Mouse (Mus musculus): Measurements from ENCODE around the gene Nt5c1a. TPM values are rescaled to one million over a fixed set of nuclear protein-coding genes. Genes with fewer than 3 reads are reported as not detected.
A peak's percentile ranks its signal among the peaks of the same experiment; 100 is the strongest.

The Nt5c1a gene
- total RNA-seq, 2 experiments from 2014 or later: 7.9 to 10.7 TPM

DNA sequence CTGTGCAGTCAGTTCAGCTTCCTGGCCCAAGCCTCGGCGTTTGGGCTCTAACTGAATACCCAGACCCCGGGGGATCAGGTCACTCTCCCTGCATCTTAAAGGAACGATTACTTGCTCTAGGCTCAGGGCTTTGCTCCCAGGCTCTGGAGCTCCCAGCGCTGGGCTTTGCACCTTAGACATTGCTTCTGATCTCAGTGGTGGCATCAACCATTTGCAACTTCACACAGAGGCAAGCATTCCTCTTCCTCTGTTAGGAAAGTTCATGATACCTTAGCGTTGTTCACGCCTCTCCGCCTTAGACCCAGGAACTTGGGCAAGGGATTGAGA, 753 bp downstream of the Nt5c1a start:
- no peak for DNase-seq
- intact Hi-C loops (cut with DNase I; ENCODE audit: low total_unique reads): loop anchor here (5.0 kb wide), 1 partner anchor 45 kb away; no protein-coding TSS in a partner anchor

DNA sequence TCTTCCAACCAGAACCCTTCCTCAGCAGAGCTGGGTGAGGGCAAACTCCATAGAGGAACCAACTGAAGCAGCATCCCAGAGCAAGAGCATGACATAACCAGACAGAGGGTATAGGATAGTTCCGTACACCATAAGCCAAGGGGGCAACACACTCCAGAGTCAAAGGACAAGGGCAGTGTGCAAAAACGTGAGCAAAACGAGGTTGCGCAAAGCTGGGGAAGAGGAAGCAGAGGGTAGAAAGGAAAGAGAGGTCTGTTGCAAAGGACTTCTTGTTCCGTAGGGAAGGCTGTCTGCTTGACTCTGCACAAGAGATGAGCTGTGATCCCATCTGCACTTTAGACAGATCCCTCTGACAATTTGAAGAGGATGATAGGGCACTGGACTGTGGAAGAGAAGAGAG, 6.0 kb downstream of the Nt5c1a start:
- intact Hi-C loops (cut with DNase I; ENCODE audit: low total_unique reads): no loop called here
- DNase-seq: no peak

- intact Hi-C loops (cut with DNase I; ENCODE audit: low total_unique reads): no loop called here
- no peak for DNase-seq
Observed at GRCm38 (mm10) chr4:123210996-123211395, 9.7 kb downstream of the Nt5c1a start.

- intact Hi-C loops (cut with DNase I; ENCODE audit: low total_unique reads): no loop called here
- no peak for DNase-seq
Observed at GRCm38 (mm10) chr4:123211453-123211852, 10.1 kb downstream of the Nt5c1a start.

- DNase-seq: no peak
- intact Hi-C loops (cut with DNase I; ENCODE audit: low total_unique reads): no loop called here
Observed at GRCm38 (mm10) chr4:123212330-123212729, 11.0 kb downstream of the Nt5c1a start.

- intact Hi-C loops (cut with DNase I; ENCODE audit: low total_unique reads): no loop called here
- no peak for DNase-seq
Observed at GRCm38 (mm10) chr4:123213975-123214374, 12.7 kb downstream of the Nt5c1a start.

GRCm38 (mm10) chr4:123215367-123215766, 14.1 kb downstream of the Nt5c1a start:
- intact Hi-C loops (cut with DNase I; ENCODE audit: low total_unique reads): no loop called here
- DNase-seq: no peak

- DNase-seq: peak; percentile 32
- intact Hi-C loops (cut with DNase I; ENCODE audit: low total_unique reads): no loop called here
Observed at GRCm38 (mm10) chr4:123216782-123217181, 15.5 kb downstream of the Nt5c1a start.

GRCm38 (mm10) chr4:123219720-123220357, 18.5 kb downstream of the Nt5c1a start:
- intact Hi-C loops (cut with DNase I; ENCODE audit: low total_unique reads): loop anchor here (2.0 kb wide), 1 partner anchor 33 kb away; no protein-coding TSS in a partner anchor
- peak; percentile 69 for DNase-seq

GRCm38 (mm10) chr4:123220637-123221036, 19.3 kb downstream of the Nt5c1a start:
- intact Hi-C loops (cut with DNase I; ENCODE audit: low total_unique reads): no loop called here
- DNase-seq: no peak

DNA sequence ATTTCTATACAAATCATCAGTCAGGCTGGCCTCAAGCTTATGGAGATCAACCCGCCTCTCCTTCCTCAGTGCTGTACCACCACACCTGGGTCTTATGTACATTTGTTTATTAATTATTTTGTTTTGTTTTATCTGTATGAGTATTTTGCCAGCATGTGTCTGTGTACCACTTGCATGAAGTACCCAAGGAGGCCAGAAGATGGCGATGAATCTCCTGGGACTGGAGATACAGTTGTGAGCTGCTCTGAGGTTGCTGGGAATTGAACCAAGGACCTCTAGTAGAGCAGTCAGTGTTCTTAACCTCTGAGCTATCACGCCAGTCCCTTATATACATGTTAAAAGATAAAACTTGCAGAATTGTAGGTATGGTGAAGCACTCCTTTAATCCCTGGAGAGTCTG, 22.0 kb downstream of the Nt5c1a start:
- no peak for DNase-seq
- intact Hi-C loops (cut with DNase I; ENCODE audit: low total_unique reads): no loop called here

GRCm38 (mm10) chr4:123225718-123226403, 24.6 kb downstream of the Nt5c1a start:
- DNase-seq: peak; percentile 68
- intact Hi-C loops (cut with DNase I; ENCODE audit: low total_unique reads): no loop called here

GRCm38 (mm10) chr4:123227707-123228106, 26.4 kb downstream of the Nt5c1a start:
- peak; percentile 74 for DNase-seq
- intact Hi-C loops (cut with DNase I; ENCODE audit: low total_unique reads): no loop called here

- intact Hi-C loops (cut with DNase I; ENCODE audit: low total_unique reads): no loop called here
- peak; percentile 75 for DNase-seq
Observed at GRCm38 (mm10) chr4:123228270-123228669, 27.0 kb downstream of the Nt5c1a start.

DNA sequence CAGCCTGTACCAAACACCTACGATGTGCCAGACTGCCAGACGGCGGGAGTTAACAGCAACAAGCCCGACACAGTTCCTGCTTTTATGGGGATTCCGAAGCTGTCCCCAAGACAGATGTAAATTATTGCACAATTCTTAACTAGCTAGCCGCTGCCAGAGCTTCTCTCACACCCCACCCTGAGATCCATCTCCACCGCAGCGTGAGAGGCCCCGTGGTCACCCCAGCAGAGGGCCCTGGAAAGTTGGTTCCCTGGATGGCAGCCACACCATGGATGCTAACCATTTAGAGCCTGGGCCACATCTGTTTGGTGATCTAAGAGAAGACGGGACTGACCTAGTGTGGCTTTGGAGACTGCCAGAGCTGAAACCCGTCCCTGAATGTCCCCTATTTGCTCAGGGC, 27.9 kb downstream of the Nt5c1a start:
- intact Hi-C loops (cut with DNase I; ENCODE audit: low total_unique reads): no loop called here
- peak; percentile 60 for DNase-seq

GRCm38 (mm10) chr4:123232841-123233240, 31.5 kb downstream of the Nt5c1a start:
- intact Hi-C loops (cut with DNase I; ENCODE audit: low total_unique reads): no loop called here
- DNase-seq: no peak

DNA sequence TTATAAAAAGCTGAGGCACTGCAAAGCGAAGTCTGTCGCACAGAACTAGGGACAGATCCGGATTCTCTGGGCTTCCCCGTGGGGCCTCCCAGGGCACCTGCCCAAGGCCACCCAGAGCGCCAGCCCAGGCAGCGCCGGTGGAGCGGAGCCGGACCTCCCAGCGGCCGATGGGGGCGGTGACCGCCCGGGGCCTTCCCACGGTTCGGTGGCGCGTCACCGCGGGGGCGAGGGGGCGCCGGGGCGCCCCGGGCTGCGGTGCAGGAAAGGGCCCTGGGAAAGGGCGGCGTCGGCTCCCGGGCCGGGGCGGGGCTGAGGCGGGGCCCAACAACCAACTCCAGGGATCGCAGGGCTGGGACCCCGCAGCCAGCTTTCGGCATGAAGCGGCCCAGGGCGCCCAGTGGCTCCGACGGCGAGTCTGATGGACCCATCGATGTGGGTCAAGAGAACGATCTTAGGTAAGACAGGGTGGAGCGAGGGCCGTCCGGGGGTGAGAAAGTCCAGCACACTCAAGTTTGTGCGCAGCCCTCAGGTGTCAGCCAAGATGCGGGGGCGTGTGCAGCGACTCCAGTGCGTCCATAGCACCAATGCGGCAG, 32.3 kb downstream of the Nt5c1a start, which contains the start of gene Heyl:
Heyl (plus strand) TSS at position 65 of the 593 bp plus-strand sequence.
- intact Hi-C loops (cut with DNase I; ENCODE audit: low total_unique reads): no loop called here
- DNase-seq: peak; percentile 74

- no peak for DNase-seq
- intact Hi-C loops (cut with DNase I; ENCODE audit: low total_unique reads): no loop called here
Observed at GRCm38 (mm10) chr4:123235835-123236430, 34.6 kb downstream of the Nt5c1a start.

DNA sequence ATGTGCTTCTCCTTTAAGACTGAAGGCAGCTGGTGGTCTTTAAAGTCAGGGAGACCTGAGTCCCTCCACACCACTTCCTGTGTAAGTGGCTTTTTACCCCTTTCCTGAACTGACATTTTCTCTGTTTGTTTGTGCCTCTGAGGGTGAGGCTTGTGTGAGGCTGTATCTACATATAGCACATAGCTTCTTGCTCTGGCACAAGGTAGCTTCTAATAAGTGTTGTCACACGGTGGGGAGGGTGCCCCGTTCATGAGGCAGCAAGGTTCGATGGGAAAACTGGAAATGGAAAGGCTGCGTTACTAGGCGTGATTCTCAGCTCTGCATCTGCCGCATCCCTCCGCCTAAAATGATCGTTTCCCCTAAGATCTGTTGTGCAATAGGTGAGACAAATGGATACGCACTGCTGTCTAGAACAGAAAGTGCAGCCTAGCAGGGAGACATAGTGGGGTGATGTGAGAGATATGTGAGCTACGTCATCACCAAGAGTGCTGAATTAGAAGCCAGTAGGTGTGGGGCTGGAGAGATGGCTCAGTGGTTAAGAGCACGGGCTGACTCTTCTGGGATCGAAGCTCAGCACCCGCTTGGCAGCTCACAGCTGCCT, 35.2 kb downstream of the Nt5c1a start:
- intact Hi-C loops (cut with DNase I; ENCODE audit: low total_unique reads): no loop called here
- no peak for DNase-seq

Data from gastrocnemius, postnatal 14 days (tissue).